Mouse (Mus musculus): ENCODE results near the gene 5730409E04Rik.

GRCm38 (mm10) chr4:126627021-126627681 is 17.5 kb downstream of the 5730409E04Rik start:
- peak; percentile 54 for TF ChIP-seq CTCF (IDR thresholded peaks at IDR 0.05)
- TF ChIP-seq EP300 (IDR thresholded peaks at IDR 0.05): no peak

All from lung, postnatal 0 days (tissue).